Mouse (Mus musculus) liver, embryonic 11.5 days (tissue): Measurements from ENCODE around the gene 3830406C13Rik. TPM values are rescaled to one million over a fixed set of nuclear protein-coding genes. Genes with fewer than 3 reads are reported as not detected.

Experiments used
- ATAC-seq: fragments of 200-750 bp; cut with Nextera tagmentation; replicated peaks from 2 replicates; pipeline ENCODE4 v1.8.0; 2017; ENCODE audit warnings: moderate number of reproducible peaks, mild to moderate bottlenecking, moderate TSS enrichment, moderate library complexity; ENCODE audit not compliant: low FRiP score
- DNase-seq: peaks from one replicate; pipeline ENCODE4 v3.0.0-alpha.2; 2017; ENCODE audit warnings: low spot score
- H3K27ac ChIP-seq: fragments of 300-500 bp; sonication (generic); 2 replicates; pipeline ENCODE4 v1.5.1; 2014; ENCODE audit warnings: mild to moderate bottlenecking, low read depth, low read length, control low read depth
- H3K27me3 ChIP-seq: fragments of 300-500 bp; sonication (generic); replicated peaks from 2 replicates; pipeline ENCODE4 v1.6.1; 2014; ENCODE audit warnings: low read length, mixed read lengths; ENCODE audit not compliant: control insufficient read depth, insufficient read depth
- H3K36me3 ChIP-seq: fragments of 300-500 bp; sonication (generic); 2 replicates; pipeline ENCODE4 v1.6.1; 2014; ENCODE audit warnings: mild to moderate bottlenecking, low read length, moderate library complexity, mixed read lengths; ENCODE audit not compliant: control insufficient read depth, insufficient read depth
- H3K4me1 ChIP-seq: fragments of 300-500 bp; sonication (generic); replicated peaks from 2 replicates; pipeline ENCODE4 v1.6.1; 2014; ENCODE audit warnings: low read length, mixed read lengths; ENCODE audit not compliant: control insufficient read depth, insufficient read depth
- H3K4me2 ChIP-seq: fragments of 300-500 bp; sonication (generic); 2 replicates; pipeline ENCODE4 v1.6.1; 2014; ENCODE audit warnings: mild to moderate bottlenecking, control low read depth, moderate library complexity
- H3K4me3 ChIP-seq: fragments of 300-500 bp; sonication (generic); 2 replicates; pipeline ENCODE4 v1.5.1; 2014; ENCODE audit warnings: low read depth, low read length, control low read depth
- H3K9ac ChIP-seq: fragments of 300-500 bp; sonication (generic); 2 replicates; pipeline ENCODE4 v1.6.1; 2014; ENCODE audit warnings: low read depth, low read length, control low read depth
- H3K9me3 ChIP-seq: fragments of 300-500 bp; sonication (generic); 2 replicates; pipeline ENCODE4 v1.6.1; 2016; ENCODE audit warnings: low read length, inconsistent platforms, mixed read lengths; ENCODE audit not compliant: control insufficient read depth
- WGBS: fragments of 180-500 bp; shearing (Covaris S2); extraction: QIAGEN DNeasy Blood & Tissue Kit; methylation state at CpG from one replicate; pipeline ENCODE4 v1.1.7; 2014; 5-methylcytosine and 5-hydroxymethylcytosine counted together
- polyA plus RNA-seq: library from polyadenylated mRNA; unstranded; fragments of >200 nt; fragmentation: Nextera tagmentation; extraction: Ambion mirVana; gene quantifications from 2 replicates; pipeline ENCODE4 v1.2.1, GENCODE M21; 2014

Gene 3830406C13Rik
- polyA plus RNA-seq, 1 experiment from 2014 or later: 30.8 TPM

- H3K4me3 ChIP-seq: no peak overlapping the region
- no peaks in the 10 kb centered on the region for H3K36me3 ChIP-seq
- DNase-seq: peak; percentile 34
- peaks cover 95% of the 10 kb centered on the region for H3K27me3 ChIP-seq
- no peak for ATAC-seq
- H3K27ac ChIP-seq: no peak overlapping the region
- H3K9ac ChIP-seq: no peak overlapping the region
- H3K4me2 ChIP-seq: no peak overlapping the region
- H3K4me1 ChIP-seq: no peaks in the 10 kb centered on the region
- WGBS: under 1% methylated on average over 42 of the region's 42 CpGs
- no peaks in the 10 kb centered on the region for H3K9me3 ChIP-seq
These were observed 57.3 kb downstream of the 3830406C13Rik start for GRCm38 (mm10) chr14:12341075-12341788.

DNA sequence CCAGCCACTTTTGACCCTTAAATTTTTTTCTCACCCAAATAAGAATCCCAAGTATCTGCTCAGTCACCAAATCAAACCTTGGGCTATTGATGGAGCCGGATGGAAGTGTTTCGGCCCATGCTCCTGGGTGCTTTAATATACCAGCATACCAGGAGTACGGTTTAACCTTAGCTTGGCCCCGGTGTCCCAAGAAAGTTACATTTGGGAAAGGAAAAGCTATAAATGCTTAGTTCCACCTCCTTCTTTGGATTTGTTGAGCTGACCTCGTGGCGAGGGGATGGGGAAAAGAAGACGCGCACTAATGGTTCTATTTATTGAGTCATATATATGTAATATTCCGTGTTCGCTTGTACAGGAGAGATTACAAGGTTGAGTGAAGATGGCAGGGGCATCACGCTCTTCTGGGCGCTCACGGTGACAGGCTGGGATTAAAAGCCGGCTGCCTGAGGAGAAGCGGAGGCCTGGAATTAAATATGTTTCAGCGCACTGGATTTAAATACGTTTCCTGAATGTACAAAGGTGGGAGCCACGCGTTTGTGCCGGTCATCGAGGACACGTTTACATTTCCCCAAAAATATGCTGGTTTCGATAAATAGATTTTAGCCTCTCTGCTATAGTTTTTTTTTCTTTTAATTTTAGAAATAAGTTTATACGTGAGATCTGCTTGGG lies 58.0 kb downstream of the 3830406C13Rik start:
- H3K36me3 ChIP-seq: no peaks in the 10 kb centered on the region
- 6% methylated on average over 24 of the region's 24 CpGs for WGBS
- no peak overlapping the region for H3K9ac ChIP-seq
- no peak overlapping the region for H3K27ac ChIP-seq
- H3K4me3 ChIP-seq: no peak overlapping the region
- DNase-seq (no peak), ATAC-seq (no peak)
- H3K4me2 ChIP-seq: no peak overlapping the region
- no peaks in the 10 kb centered on the region for H3K4me1 ChIP-seq
- peaks cover 96% of the 10 kb centered on the region for H3K27me3 ChIP-seq
- no peaks in the 10 kb centered on the region for H3K9me3 ChIP-seq

- no peak overlapping the region for H3K9ac ChIP-seq
- no peak overlapping the region for H3K4me3 ChIP-seq
- H3K9me3 ChIP-seq: no peaks in the 10 kb centered on the region
- DNase-seq (no peak), ATAC-seq (no peak)
- no peaks in the 10 kb centered on the region for H3K4me1 ChIP-seq
- peaks cover 97% of the 10 kb centered on the region for H3K27me3 ChIP-seq
- no peak overlapping the region for H3K27ac ChIP-seq
- no peak overlapping the region for H3K4me2 ChIP-seq
- 1% methylated on average over 23 of the region's 23 CpGs for WGBS
- no peaks in the 10 kb centered on the region for H3K36me3 ChIP-seq
These were observed 58.6 kb downstream of the 3830406C13Rik start for GRCm38 (mm10) chr14:12342458-12343131.

- H3K4me3 ChIP-seq: no peak overlapping the region
- ATAC-seq: no peak
- peaks cover 98% of the 10 kb centered on the region for H3K27me3 ChIP-seq
- no peaks in the 10 kb centered on the region for H3K36me3 ChIP-seq
- H3K4me2 ChIP-seq: no peak overlapping the region
- no peak overlapping the region for H3K27ac ChIP-seq
- DNase-seq: no peak
- WGBS: 6% methylated on average over 20 of the region's 20 CpGs
- no peak overlapping the region for H3K9ac ChIP-seq
- H3K4me1 ChIP-seq: no peaks in the 10 kb centered on the region
- no peaks in the 10 kb centered on the region for H3K9me3 ChIP-seq
These were observed 59.5 kb downstream of the 3830406C13Rik start for GRCm38 (mm10) chr14:12343451-12343941.

DNA sequence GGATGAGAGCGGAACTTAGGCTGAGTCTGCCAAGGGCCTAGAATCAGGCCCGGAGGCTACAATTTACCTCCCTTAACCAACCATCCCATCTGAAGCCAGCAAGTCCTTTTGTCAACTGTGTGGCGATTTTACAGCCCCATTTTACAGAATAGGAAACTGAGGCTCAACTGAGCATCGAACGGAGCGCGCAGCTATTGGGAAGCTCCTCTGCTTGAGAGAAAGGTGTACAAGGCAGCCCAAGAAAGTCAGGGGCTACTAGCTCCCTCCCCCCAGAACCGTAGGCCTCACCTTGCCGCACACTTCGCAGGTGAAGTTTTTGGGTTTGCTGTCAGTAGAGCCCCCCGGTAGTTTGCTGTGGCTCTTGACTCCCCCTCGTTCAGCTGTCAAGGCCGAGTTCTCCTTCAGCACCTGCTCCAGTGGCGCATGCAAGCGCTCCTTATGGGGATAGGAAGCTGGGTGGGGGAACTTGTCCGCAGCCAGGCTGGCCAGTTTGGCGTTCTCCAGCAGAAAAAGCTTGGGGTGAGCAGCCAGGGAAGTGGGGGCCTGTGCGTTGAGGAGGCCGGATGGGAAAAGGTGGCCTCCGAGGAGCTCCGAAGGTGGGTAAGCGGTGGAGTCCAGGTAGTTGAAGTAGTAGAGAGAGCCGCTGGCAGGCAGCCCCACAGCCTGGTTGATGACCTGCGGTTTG lies 60.2 kb downstream of the 3830406C13Rik start:
- no peak overlapping the region for H3K4me3 ChIP-seq
- no peak overlapping the region for H3K4me2 ChIP-seq

DNA sequence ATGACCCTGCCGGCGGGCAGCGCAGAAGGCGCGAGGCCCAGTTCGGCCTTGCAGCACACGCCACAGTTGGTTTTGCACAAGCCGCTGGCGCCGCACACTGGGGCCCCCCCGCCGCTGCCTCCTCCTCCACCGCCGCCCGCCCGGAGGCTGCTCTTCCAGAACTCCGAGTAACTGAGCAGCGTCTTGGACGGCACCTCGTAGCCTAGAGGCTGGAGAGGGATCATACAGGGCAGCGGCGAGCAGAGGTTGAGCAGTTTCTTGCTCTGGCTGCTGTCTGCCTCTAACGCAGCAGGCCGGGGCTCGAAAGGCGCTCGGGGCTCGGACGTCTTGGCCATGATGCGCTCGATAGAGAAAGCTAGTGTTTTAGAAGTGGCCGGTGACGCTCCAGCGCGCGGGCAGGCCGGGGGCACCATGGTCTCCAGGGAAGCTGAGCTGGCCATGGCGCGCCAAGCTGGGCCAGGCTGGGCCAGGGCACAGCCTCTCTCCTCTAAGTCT lies 60.8 kb downstream of the 3830406C13Rik start:
- peak; percentile 37 for DNase-seq

More for the DNA sequence above, 60.2 kb downstream of the 3830406C13Rik start:
- no peak for ATAC-seq
- no peaks in the 10 kb centered on the region for H3K36me3 ChIP-seq
- no peak overlapping the region for H3K9ac ChIP-seq
- H3K27ac ChIP-seq: no peak overlapping the region
- H3K27me3 ChIP-seq: peaks cover 100% of the 10 kb centered on the region
- peak; percentile 33 for DNase-seq
- H3K4me1 ChIP-seq: no peaks in the 10 kb centered on the region
- no peaks in the 10 kb centered on the region for H3K9me3 ChIP-seq
- 4% methylated on average over 24 of the region's 24 CpGs for WGBS

DNA sequence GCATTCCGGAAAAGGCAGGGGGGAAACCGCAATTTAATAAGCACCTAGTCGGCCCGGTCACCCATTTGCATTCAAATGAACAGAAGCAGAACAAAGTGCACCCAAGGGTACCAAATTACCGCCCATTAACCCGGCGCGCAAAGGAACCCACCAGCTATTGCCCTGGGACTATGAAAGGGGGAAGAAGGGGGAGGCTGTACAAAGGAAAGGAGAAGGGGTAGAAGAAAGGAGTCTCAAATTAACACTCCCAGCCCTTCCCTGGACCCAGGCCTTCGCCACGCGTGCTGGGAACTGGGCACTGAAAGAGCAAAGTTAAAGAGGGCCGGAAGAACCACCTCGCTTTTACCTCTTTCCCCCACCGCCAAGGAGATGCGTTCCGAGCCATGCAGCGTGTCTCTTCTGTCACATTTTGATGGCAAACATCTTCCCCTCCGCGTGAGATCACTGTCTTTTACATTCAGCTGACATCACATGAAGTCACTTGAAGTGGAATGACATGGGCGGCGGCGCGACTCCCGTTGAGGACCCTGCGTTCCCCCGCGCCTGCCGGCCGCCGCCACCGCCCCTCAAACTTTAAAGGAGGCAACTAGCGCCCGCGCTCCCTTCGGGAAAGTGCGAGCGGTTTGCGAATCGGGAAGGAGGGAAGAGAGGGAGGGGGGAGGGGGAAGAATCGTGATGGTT lies 61.4 kb downstream of the 3830406C13Rik start:
- H3K36me3 ChIP-seq: no peaks in the 10 kb centered on the region
- no peaks in the 10 kb centered on the region for H3K4me1 ChIP-seq
- DNase-seq: peak; percentile 34
- peaks cover 100% of the 10 kb centered on the region for H3K27me3 ChIP-seq
- no peak overlapping the region for H3K4me3 ChIP-seq
- no peak for ATAC-seq
- under 1% methylated on average over 40 of the region's 40 CpGs for WGBS
- no peak overlapping the region for H3K27ac ChIP-seq
- no peaks in the 10 kb centered on the region for H3K9me3 ChIP-seq
- H3K9ac ChIP-seq: no peak overlapping the region
- H3K4me2 ChIP-seq: no peak overlapping the region

More for the DNA sequence above, 60.8 kb downstream of the 3830406C13Rik start:
- Histone ChIP-seq H3K9me3 (no peaks in the 10 kb centered on the region), H3K9ac (no peak overlapping the region), H3K4me1 (no peaks in the 10 kb centered on the region), H3K27me3 (peaks cover 100% of the 10 kb centered on the region), H3K36me3 (no peaks in the 10 kb centered on the region), H3K4me2 (no peak overlapping the region), H3K27ac (no peak overlapping the region), H3K4me3 (no peak overlapping the region)
- ATAC-seq: no peak
- under 1% methylated on average over 39 of the region's 39 CpGs for WGBS
